Mouse (Mus musculus) telencephalon, adult 2 months (tissue): ENCODE data around the gene Gm10642.

Experiments used
- DNase-seq: peaks from one replicate; pipeline ENCODE4 v3.0.0-alpha.2; 2011; ENCODE audit warnings: low read depth, low spot score

The Gm10642 gene

DNA sequence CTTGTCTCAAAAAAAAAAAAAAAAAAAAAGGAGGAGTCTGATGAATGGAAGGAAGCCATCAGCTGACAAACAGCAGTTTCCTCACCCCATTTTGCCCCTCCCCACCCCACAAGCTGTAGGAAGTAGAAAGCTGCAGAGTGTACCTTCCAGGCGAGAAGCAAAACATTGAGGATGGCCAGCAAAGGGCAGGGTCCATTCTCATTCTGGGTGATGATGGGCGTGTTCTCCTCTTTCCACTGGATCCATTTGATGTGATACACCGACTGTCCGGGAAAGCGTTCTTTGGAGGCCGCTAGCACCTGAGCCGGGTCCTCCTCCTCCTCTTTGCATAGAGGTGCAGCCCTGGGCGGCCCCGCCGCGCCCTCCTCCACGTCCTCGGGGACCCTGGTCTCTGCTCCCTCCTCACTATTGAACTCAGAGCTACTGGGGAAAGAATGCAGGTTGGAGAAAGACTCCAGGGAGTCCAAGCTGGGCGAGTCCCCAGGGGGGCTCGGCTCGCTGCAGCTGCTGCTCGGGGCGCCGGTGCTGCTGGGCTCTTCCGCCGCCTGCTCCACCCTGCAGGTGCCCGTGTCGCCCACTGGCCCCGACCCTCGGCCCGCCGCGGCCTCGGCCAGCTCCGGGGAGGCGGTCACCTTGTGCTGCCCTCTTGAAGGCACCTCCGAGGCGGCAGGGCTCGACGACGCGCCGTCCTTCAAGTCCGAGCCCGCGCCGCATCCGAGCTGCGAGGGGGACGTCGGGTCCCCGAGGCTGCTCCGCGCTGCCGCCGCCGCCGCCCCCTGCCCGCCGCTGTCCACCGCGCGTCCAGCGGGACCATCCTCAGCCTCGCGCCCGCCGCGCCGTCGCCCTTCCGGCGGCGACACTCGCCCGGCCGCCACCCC is at the start of gene Gm10642:
Gene Gm10642, plus strand, starts transcription at position 122 of the 878 bp plus-strand sequence.
- DNase-seq, result no peak

GRCm38 (mm10) chr9:70611026-70611673 is 44.9 kb upstream of the Gm10642 start:
- DNase-seq, result no peak

DNA sequence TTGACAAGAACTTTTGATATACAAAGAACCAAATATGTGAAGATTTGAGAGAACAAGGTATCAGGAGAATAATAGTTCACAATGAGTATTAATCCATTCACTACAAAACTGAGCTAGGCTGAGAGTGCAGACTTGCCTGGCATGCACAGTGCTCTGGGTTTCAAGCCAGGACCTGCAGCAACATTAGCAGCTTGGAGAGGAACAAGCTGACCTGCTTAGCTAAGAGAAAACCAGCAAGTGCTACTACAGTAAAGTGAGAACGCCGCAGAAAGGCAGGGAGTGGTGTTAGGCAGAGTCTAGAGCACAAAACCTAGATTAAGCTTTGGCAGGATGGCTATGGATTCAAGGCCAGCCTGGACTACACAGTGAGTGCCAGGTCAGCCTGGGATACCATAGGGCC is 26.3 kb upstream of the Gm10642 start:
- DNase-seq, result no peak

DNA sequence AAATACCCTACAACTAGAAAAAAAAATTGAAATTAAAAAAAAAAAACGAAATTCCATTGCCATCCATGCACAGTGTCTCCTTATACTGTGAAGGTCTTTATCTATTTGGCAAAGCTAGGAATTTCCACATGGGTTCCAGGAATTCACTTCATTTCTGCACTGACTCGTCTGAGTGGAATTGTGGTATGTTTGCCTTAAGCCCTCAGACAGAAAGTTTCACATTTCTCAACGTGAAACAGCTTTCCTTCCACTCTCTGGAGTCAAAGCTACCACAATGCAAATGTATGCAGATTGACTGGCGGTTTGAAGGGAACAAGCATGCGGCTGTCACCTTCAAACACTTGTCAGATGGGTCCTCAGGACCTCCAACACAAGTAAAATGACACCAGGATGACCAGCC is 24.4 kb upstream of the Gm10642 start:
- DNase-seq, result no peak

- DNase-seq, result no peak
These were observed 19.3 kb upstream of the Gm10642 start for GRCm38 (mm10) chr9:70636748-70637147.

GRCm38 (mm10) chr9:70650260-70650659 is 5.8 kb upstream of the Gm10642 start:
- no peak for DNase-seq

GRCm38 (mm10) chr9:70650994-70651393 is 5.1 kb upstream of the Gm10642 start:
- no peak for DNase-seq

- peak; percentile 40 for DNase-seq
These were observed 3.8 kb upstream of the Gm10642 start for GRCm38 (mm10) chr9:70652221-70652620.

DNA sequence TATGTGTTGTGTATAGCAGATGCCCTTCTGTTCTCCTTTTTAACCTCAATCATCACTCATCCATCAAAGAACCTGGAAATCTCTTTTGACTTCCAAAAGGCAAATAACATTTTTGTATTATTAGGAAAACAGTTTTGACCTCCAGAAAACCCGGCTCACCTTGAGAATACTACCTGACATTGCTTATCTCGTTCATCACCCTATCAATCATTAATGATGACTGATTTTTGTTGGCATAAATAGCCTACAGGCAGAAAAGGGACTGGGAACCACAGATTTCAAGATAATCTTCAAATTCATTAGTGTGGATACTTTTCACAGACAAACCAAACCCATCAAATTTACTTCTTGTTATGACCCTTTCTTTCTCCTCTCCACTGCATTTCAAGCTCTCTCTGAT is 2.2 kb upstream of the Gm10642 start:
- DNase-seq, result no peak

GRCm38 (mm10) chr9:70654496-70654895 is 1.6 kb upstream of the Gm10642 start:
- no peak for DNase-seq

DNA sequence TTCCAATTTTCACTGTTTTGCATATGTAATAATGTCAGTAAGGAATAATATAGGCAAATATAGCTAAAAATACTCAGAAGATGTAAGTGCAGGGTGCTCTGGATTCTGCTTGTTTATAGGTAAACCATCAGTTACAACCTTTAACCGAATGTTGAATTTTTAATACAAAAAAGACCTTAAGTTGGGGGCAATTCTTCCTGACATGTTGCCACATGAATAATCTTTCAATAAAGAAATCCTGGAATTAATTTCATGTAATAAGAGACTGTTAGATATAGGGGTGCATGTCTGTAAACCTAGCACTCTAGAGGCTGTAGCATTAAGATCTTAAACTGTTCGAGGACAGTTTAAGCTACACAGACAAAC is 304 bp upstream of the Gm10642 start:
- DNase-seq, result no peak

DNA sequence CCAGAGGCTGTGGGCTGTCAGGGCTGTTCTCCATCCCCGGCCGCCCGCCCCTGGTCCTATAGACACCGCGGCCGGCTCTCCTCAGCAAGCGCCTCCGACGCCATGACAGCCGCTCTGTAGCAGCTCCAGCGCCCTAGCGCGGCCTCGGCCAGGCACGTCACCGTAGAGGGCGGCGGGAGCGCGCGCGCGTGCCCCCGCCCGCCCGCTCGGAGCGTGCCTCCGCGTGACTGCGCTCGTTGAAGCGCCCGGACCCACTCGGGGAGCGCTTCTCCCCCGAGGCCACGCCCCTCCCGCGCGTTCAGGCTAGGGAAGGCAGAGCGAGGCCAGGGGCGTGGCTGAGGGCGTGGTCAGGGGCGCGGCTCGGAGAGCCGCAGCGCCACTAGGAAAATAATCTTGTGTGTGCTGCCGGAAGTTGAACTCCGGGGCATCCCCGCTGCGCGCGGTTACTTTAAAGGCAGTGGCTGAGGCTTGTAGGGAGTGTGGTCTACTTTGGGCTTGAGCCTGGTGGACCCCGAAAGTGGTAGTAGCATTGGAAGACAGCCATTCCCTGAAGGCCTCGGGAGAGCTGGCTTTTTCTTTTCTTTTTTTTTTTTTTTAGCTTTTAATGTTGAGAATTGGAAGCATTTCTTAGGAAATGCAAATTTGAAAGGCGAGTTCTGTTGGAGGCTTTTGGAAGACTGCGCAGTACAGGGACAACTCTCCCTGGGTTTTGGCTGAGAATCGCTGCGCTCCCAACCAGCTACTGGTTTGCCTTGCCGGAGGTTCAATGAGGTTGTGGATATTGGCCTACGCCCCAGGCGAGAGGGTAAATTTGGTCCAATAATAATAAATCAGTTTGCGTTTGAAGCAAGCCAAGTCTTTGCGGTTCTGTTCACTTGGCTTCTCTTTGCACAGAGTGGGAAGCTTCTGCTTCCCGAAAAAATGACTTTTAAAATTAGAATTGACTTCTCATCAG is 1.2 kb downstream of the Gm10642 start, which contains the start of gene Mindy2:
Gene Mindy2, minus strand, starts transcription at position 162 of the 955 bp plus-strand sequence.
- peak; percentile 96 for DNase-seq

GRCm38 (mm10) chr9:70658266-70658665 is 2.2 kb downstream of the Gm10642 start:
- no peak for DNase-seq

GRCm38 (mm10) chr9:70664847-70665246 is 8.8 kb downstream of the Gm10642 start:
- DNase-seq, result no peak

- no peak for DNase-seq
These were observed 9.5 kb downstream of the Gm10642 start for GRCm38 (mm10) chr9:70665372-70666145.

GRCm38 (mm10) chr9:70666811-70667210 is 10.8 kb downstream of the Gm10642 start:
- no peak for DNase-seq

GRCm38 (mm10) chr9:70668048-70668447 is 12.0 kb downstream of the Gm10642 start:
- DNase-seq, result no peak

DNA sequence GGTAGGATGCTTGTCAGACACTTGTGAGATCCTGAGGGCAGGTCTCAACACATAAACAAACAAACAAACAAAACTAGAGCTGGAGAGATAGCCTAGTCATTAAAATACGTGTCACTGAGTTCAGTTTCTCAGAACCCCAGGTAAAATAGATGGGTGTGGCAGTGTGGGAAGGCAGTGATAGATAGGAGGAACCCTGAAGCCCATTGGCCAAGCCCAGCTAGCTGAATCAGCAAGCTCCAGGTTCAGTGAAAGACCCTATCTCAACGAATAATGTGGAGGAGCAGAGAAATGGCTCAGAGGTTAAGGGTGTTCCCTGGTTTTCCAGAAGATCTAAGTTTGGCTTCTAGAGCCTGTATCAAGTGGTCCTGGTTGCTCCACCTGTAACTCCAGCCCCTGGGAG is 13.1 kb downstream of the Gm10642 start:
- DNase-seq, result no peak

DNA sequence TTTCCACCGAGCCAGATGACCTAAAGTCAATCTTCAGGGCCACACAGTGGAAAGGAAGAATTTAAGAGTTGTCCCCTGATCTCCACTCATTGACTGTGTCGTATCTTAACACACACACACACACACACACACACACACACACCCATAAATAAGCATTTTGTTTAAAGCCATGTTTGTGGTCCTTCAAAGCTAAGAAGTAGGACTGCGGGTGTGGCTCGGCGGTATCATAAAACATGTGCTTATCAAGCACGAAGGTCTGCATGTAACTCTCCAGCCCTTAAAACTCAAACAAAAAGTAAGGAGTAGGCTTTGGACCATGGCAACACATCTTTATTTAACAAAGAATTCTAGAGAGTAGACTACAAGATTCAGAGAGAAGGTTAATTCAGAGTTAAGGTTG is 14.3 kb downstream of the Gm10642 start:
- DNase-seq, result no peak

DNA sequence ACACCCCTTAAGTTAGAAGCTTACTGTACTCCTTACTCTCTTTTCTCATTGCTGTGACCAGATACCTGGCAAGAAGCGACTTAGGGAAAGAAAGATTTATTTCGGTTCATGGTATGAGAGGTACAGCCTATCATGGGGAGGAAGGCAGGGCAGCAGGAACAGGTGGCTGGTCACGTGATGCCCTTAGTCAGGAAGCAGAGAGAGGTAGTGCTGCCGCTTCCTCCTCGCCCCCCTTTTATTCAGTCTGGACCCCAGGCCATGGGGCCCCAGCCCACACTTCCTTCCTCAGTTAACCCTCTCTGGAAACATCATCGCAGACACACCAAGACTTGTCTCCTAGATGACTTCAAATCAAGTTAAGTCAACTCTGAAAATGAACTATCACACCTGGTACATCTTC is 15.2 kb downstream of the Gm10642 start:
- no peak for DNase-seq
